Mouse (Mus musculus) G1E (cell line): Measurements from ENCODE around the gene Olfr1279. TPM values are rescaled to one million over a fixed set of nuclear protein-coding genes. Genes with fewer than 3 reads are reported as not detected.

Experiments
- ATAC-seq: 2 replicates; pipeline ENCODE4 v1.8.0; 2016; ENCODE audit warnings: mild to moderate bottlenecking; ENCODE audit not compliant: insufficient number of reproducible peaks, poor library complexity, low FRiP score, severe bottlenecking; ENCODE audit errors: extremely low read depth
- DNase-seq: peaks from one replicate; pipeline ENCODE4 v3.0.0; 2012; ENCODE audit warnings: low spot score
- H3K27me3 ChIP-seq: 2 replicates; pipeline ENCODE4 v1.6.1; 2012; ENCODE audit warnings: mild to moderate bottlenecking, low read length, inconsistent platforms; ENCODE audit not compliant: insufficient read depth
- H3K36me3 ChIP-seq: replicated peaks from 2 replicates; pipeline ENCODE3; 2012; ENCODE audit warnings: mild to moderate bottlenecking, inconsistent platforms
- H3K4me1 ChIP-seq: 2 replicates; pipeline ENCODE4 v1.6.1; 2012; ENCODE audit warnings: low read depth, low read length, inconsistent platforms, mixed read lengths; ENCODE audit not compliant: insufficient read depth
- H3K4me3 ChIP-seq: 2 replicates; pipeline ENCODE4 v1.5.1; 2012; ENCODE audit warnings: low read depth, mild to moderate bottlenecking, inconsistent platforms, low read length, moderate library complexity, mixed read lengths
- H3K9me3 ChIP-seq: replicated peaks from 2 replicates; pipeline ENCODE4 v1.6.1; 2012; ENCODE audit warnings: inconsistent platforms
- CTCF ChIP-seq: IDR thresholded peaks from 2 replicates; pipeline ENCODE4 v1.5.1; 2012; ENCODE audit warnings: low read depth, low read length, inconsistent platforms, mixed read lengths
- GATA1 ChIP-seq: IDR thresholded peaks from 2 replicates; pipeline ENCODE4 v1.6.1; 2012; ENCODE audit warnings: borderline replicate concordance, low read length, inconsistent platforms, mixed read lengths
- GATA2 ChIP-seq: IDR thresholded peaks from 2 replicates; pipeline ENCODE4 v1.6.1; 2012; ENCODE audit warnings: low read depth, low read length, inconsistent platforms, borderline replicate concordance
- POLR2AphosphoS5 ChIP-seq: IDR thresholded peaks from 2 replicates; pipeline ENCODE4 v1.6.1; 2012; ENCODE audit warnings: low read depth, low read length, inconsistent platforms; ENCODE audit not compliant: insufficient replicate concordance
- TAL1 ChIP-seq: conservative IDR thresholded peaks from 2 replicates; pipeline ENCODE4 v1.6.1; 2012; ENCODE audit warnings: low read depth, low read length, inconsistent platforms, mixed read lengths
- polyA plus RNA-seq: library from polyadenylated mRNA; stranded (reverse); fragments of >175 nt; gene quantifications from 2 replicates; pipeline ENCODE4 v1.2.3, GENCODE M21; 2012
- total RNA-seq, 2 experiments: library from RNA; stranded (forward) in 1 of 2; stranded (reverse) in 1 of 2; fragments of 200-1000 nt in 1 of 2; fragments of >200 nt in 1 of 2; fragmentation: Nextera tagmentation in 1 of 2; gene quantifications; 2 replicates each; pipeline ENCODE4 v1.2.3; 2014 to 2017

Gene Olfr1279
- total RNA-seq (2014; fragmentation: Nextera tagmentation) = not detected in 2 replicates
- total RNA-seq (2017) = 0.16 TPM in 1 of 2 replicates, not detected in the other
- polyA plus RNA-seq = not detected in 2 replicates

GRCm38 (mm10) chr2:111300374-111300773, at the start of gene Olfr1279:
Olfr1279 (plus strand) TSS chr2:111300635.
- no peak within 1 kb of the TSS for H3K4me3 ChIP-seq
- ATAC-seq (no peak), DNase-seq (no peak)
- no peaks in the 10 kb centered on the region for H3K36me3 ChIP-seq
- no peak for TF ChIP-seq GATA2
- TF ChIP-seq POLR2AphosphoS5 = no peak
- TF ChIP-seq CTCF = no peak
- TF ChIP-seq GATA1 = no peak
- TF ChIP-seq TAL1 = no peak
- no peaks in the 10 kb centered on the region for H3K27me3 ChIP-seq
- H3K9me3 ChIP-seq = no peaks in the 10 kb centered on the region
- no peaks in the 10 kb centered on the region for H3K4me1 ChIP-seq

GRCm38 (mm10) chr2:111254216-111254615, 46.2 kb upstream of the Olfr1279 start, which contains the start of gene Olfr1276:
Olfr1276 (plus strand) TSS chr2:111254516.
- ATAC-seq (no peak), DNase-seq (no peak)
- no peaks in the 10 kb centered on the region for H3K9me3 ChIP-seq
- H3K4me3 ChIP-seq = no peak within 1 kb of the TSS
- no peaks in the 10 kb centered on the region for H3K27me3 ChIP-seq
- TF ChIP-seq POLR2AphosphoS5 (no peak), TAL1 (no peak), GATA2 (no peak), GATA1 (no peak), CTCF (no peak)
- H3K36me3 ChIP-seq = no peaks in the 10 kb centered on the region
- no peaks in the 10 kb centered on the region for H3K4me1 ChIP-seq

GRCm38 (mm10) chr2:111274006-111274405, 26.4 kb upstream of the Olfr1279 start, which contains the start of gene Olfr1277:
Olfr1277 (minus strand) TSS chr2:111274106.
- no peak for DNase-seq
- H3K36me3 ChIP-seq = no peaks in the 10 kb centered on the region
- TF ChIP-seq TAL1 = no peak
- TF ChIP-seq GATA2 = no peak
- TF ChIP-seq CTCF = no peak
- TF ChIP-seq POLR2AphosphoS5 = no peak
- TF ChIP-seq GATA1 = no peak
- no peaks in the 10 kb centered on the region for H3K9me3 ChIP-seq
- no peaks in the 10 kb centered on the region for H3K4me1 ChIP-seq
- H3K27me3 ChIP-seq = no peaks in the 10 kb centered on the region
- ATAC-seq = no peak
- H3K4me3 ChIP-seq = no peak within 1 kb of the TSS

GRCm38 (mm10) chr2:111289836-111290235, 10.6 kb upstream of the Olfr1279 start, which contains the start of gene Olfr1278:
Olfr1278 (plus strand) TSS chr2:111290136.
- no peak for TF ChIP-seq POLR2AphosphoS5
- no peak for TF ChIP-seq GATA1
- no peak for TF ChIP-seq TAL1
- TF ChIP-seq GATA2 = no peak
- TF ChIP-seq CTCF = no peak

GRCm38 (mm10) chr2:111298541-111298940, 1.9 kb upstream of the Olfr1279 start:
- DNase-seq (no peak), ATAC-seq (no peak)
- no peaks in the 10 kb centered on the region for H3K4me1 ChIP-seq
- H3K4me3 ChIP-seq = no peak overlapping the region
- no peaks in the 10 kb centered on the region for H3K9me3 ChIP-seq
- H3K36me3 ChIP-seq = no peaks in the 10 kb centered on the region
- TF ChIP-seq TAL1 = no peak
- no peak for TF ChIP-seq GATA2
- no peak for TF ChIP-seq GATA1
- TF ChIP-seq CTCF = no peak
- no peak for TF ChIP-seq POLR2AphosphoS5
- no peaks in the 10 kb centered on the region for H3K27me3 ChIP-seq

More at GRCm38 (mm10) chr2:111289836-111290235, 10.6 kb upstream of the Olfr1279 start, which contains the start of gene Olfr1278:
- ATAC-seq (no peak), DNase-seq (no peak)
- Histone ChIP-seq H3K4me3 (no peak within 1 kb of the TSS), H3K36me3 (no peaks in the 10 kb centered on the region), H3K9me3 (no peaks in the 10 kb centered on the region), H3K27me3 (no peaks in the 10 kb centered on the region), H3K4me1 (no peaks in the 10 kb centered on the region)

GRCm38 (mm10) chr2:111313717-111314116, 13.3 kb downstream of the Olfr1279 start, which contains the start of gene Olfr1280:
Olfr1280 (plus strand) TSS chr2:111314017.
- no peaks in the 10 kb centered on the region for H3K4me1 ChIP-seq
- no peaks in the 10 kb centered on the region for H3K36me3 ChIP-seq
- H3K9me3 ChIP-seq = no peaks in the 10 kb centered on the region
- H3K4me3 ChIP-seq = no peak within 1 kb of the TSS
- H3K27me3 ChIP-seq = no peaks in the 10 kb centered on the region
- TF ChIP-seq GATA1 (no peak), TAL1 (no peak), CTCF (no peak), GATA2 (no peak), POLR2AphosphoS5 (no peak)
- ATAC-seq = no peak
- no peak for DNase-seq
